Mouse (Mus musculus) lung, postnatal 4 days (tissue): ENCODE measurements around the gene Pnldc1.
"Not testable (repeated sequence)": the region's sequence is repeated elsewhere in the genome, so short reads cannot be mapped to it uniquely, and the experiment has no call there.

Source experiments
- DNase-seq, 2 experiments: peaks; one replicate each; pipeline ENCODE4 v3.0.0; 2021

Gene Pnldc1

GRCm38 (mm10) chr17:12905810-12906209 is 4.2 kb downstream of the Pnldc1 start:
- DNase-seq = no peak

DNA sequence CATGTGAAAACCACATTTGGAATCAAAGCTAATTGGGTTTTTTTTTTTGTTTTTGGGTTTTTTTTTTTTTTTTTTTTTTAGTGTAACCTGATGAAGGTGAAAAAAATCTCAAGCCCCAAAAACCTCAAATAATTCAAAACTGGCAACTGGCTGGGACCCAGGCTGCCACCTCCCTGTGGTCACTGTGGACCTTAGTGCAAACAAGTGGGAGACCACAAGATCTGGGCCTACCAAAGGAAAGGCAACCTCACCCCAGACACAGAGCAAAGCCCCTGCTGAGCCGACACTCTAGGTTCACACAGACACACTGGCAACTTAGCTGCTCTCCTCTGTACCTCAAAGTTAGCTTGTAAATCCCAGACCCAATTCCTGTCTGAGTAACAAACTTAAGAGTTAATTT is 5.7 kb downstream of the Pnldc1 start:
- no peak for DNase-seq

- peak in 1 of 2 experiments; percentile 41 for DNase-seq
Measured at GRCm38 (mm10) chr17:12903372-12904333, 6.4 kb downstream of the Pnldc1 start.

DNA sequence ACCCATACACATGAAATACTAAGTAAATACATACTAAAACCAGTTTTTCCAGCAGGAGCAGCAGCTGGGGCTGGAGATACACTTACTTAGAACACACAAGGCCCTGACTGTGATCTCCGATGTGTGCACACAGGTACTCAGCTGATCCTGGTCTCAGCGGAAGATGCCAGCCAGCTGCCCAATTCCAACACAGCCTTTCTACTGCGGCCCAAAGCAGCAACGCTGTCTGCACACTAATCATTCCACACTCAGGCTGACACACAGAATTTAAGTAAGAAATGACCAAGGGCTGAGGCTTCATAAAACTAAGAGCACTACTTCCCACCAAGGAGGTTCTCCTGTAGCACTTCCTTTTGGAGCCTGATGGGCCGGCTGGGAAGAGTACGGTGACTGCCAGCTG is 7.7 kb downstream of the Pnldc1 start:
- no peak for DNase-seq

DNA sequence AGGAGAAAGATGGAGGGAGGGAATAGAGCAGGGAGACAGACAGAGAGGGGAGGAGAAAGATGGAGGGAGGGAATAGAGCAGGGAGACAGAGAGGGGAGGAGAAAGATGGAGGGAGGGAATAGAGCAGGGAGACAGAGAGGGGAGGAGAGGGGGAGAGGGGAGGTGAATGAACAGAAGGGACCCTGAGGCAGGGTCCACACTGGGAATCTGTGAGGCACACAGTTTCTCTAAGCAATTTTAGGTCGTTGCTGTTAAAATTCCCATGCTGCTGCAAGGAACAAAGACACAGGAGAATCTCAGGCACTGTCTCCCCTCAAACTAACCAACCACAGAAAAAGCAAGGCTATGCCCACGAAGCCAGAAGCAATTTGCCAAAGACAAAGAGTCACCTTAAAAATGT is 11.4 kb downstream of the Pnldc1 start:
- DNase-seq = not testable (repeated sequence)

GRCm38 (mm10) chr17:12897674-12898073 is 12.4 kb downstream of the Pnldc1 start:
- no peak for DNase-seq

DNA sequence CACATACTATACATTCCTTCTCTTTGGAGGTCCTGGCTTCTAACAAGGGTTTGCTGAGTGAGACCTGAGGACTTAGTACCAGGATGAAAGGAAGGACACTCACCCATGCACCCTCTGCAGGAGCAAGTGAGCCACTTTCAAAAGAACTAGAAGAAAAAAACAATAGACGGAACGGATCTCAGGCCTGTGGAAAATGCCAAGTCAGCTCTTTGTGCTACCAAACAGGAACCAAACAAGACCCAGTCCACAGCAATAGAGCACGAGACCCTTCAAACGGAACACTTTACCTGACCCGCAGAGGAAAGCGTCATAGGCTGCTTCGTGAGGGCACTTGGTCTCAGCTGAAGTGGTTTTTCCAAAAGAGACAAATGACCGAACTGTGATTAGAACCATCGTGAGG is 18.0 kb downstream of the Pnldc1 start:
- no peak for DNase-seq

DNA sequence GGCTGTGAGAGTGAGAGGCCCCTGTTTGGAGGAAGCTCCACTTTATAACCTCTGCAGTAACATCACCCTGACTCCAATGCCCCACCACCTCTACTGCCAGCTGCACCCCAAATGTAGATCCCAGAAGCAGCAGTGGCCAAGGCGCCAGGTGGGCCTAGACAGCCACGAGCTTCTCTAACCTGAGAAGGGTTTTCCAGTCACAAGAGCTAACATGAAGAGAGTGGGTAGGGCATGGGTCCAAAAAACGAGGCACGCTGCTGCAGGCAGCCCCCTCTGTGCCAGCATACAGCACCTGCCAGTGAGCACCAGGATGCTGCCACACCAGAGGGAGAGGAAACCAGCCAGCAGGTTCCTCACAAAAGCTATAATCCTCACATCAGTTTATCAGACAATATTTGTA is 19.0 kb downstream of the Pnldc1 start:
- no peak for DNase-seq

DNA sequence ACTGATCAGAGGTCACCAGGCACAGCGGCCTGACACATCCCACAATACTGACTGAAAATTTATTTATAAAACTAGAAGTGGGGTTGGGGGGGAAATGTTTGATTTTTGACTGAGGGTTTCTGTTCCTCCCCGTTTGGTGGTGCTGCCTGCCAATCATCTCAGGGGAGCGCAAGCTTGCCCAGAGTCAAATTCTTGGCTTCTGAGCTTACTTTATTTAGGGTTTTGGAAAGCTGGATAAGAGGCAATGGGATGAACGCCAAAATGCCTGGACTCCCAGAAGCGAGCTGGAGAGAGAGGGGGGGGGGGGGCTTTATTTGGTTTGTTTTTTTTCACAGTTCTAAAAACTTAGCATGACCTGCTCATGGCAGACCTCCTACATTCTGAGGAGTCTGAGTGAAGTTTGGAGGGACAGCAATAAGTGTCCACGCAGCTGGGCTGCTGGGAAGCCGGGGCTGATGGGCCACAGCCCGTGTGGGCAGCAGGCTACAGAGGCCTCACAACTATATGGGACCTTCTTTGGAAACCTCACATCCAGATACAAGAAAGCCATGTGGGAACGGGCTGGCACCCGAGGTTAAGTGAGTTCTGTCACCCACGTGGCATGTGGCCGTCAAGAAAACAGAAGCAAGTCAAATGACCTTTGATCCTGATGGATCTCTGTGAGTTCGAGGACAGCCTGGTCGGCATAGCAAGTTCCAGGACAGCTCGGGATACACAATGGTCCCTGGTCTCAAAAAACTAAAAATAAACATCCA is 22.8 kb downstream of the Pnldc1 start:
- peak in 1 of 2 experiments; percentile 37 for DNase-seq

DNA sequence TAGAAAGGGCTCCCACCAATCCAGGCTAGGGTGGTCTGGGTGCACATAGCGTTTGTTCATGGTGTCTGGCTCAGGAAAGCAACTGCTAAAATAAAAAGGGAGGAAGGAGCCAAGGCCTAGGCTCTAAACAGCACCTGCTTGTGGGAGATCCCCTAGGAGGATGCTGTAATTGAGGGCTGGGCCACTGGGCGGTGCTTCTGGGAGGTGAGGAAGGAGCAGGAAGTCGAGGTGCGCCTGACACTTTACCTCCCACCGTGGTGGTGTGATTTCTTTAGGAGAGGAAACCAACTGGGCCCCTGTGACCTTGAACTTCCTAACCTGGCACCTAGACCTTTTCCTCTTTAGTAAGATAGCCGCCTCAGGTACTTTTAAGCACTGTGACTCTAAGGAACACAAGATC is 23.4 kb downstream of the Pnldc1 start:
- DNase-seq = peak in 1 of 2 experiments; percentile 25

- DNase-seq = no peak
Measured at GRCm38 (mm10) chr17:12881216-12881615, 28.8 kb downstream of the Pnldc1 start.

GRCm38 (mm10) chr17:12880178-12880577 is 29.9 kb downstream of the Pnldc1 start:
- peak; percentile 72 to 87 for DNase-seq

DNA sequence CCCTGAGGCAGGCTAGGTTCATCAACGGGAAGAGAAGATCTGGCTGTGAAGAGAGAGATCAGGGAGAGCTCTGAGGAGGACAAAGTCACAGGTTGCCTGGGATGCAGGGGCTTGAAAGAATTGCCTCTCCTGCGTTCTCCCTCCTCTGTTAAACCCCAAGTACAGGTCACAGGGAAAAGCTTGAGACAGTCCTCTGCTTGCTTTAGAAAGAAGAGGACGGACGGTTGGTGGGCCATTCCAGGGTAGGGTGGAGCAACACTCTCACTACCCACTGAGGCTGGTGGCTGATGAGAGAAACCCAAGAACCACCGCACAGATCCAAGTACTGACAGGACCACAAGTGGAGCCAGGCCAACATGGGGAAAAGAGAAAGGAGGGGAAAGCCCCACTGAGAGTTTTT is 34.3 kb downstream of the Pnldc1 start, which contains the start of gene Mrgprh:
Gene Mrgprh (plus strand): TSS at position 301 of the 400 bp plus-strand sequence.
- DNase-seq = no peak

DNA sequence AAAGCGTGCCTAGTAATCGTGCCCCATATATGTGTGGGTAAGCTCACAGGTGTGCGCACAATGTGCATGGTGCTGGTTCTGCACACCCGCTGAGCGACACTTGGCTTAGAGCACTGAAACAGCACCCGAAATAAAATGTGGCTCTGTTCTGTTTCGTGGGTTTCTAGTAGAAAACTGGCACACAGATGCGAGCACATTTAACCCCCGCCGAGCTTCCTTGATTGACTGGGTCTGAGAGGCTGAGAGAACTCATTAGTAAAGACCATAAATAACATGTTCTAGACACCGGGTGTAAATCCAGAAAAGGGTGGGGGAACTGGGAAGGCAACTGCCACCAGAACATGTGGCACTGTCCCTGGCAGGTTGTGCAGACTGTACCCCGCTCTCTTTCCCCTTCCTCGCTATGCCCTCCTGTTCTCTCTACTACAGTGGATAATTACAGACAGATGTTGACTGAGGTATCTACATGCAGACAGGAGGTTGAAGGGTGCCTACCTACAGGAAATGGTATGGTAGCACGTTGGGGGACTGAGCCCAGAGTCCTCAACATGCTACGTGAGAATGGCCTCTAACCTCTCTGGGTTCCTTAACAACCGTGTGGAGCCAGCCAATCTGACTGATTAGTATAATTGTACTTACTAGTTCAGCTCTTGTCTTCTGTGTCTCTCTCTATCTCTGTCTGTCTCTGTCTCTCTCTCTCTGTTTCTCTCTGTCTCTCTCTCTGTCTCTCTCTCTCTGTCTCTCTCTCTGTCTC is 37.6 kb downstream of the Pnldc1 start:
- no peak for DNase-seq

DNA sequence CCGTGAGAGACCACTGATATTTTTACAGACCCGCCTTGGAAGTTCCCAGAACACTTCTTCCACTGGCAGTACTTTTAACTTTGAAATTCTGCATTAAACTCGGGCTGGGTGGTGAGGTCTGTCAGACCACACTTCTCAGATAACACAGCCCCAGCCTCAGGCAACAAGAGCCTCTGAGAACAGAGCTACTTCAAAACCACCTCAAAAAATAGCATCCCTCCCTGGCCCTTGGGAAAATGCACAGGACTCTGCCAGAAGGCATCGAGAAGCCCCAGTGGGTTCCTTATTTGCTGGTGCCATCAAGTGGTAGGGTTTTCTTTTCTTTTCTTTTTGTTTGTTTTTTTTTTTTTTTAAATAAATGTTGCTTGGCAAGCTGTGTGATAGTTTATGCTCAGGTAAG is 41.4 kb downstream of the Pnldc1 start:
- DNase-seq = no peak

GRCm38 (mm10) chr17:12868043-12868442 is 42.0 kb downstream of the Pnldc1 start, which contains the start of gene Mas1:
Gene Mas1, minus strand, starts transcription at chr17:12868143.
- no peak for DNase-seq

DNA sequence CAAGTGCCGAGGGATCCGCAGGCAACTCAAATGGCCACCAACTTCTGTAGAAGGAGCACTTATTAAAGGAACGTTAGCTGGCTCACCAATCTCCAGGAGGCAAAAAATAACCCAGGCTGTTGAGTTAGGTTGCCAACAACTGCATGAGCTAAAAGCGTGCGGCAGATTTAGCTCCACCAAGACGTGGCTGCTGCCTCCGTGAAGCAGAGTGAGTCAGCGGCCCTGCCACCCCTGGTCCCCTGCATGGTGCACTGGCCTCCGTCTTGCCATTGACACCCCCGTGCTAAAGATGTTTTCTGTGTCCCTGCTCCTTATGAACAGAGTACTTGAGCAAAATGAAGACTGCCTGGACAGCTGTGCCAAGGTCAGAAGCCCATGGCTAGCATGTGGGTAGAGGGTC is 43.2 kb downstream of the Pnldc1 start:
- DNase-seq = no peak

DNA sequence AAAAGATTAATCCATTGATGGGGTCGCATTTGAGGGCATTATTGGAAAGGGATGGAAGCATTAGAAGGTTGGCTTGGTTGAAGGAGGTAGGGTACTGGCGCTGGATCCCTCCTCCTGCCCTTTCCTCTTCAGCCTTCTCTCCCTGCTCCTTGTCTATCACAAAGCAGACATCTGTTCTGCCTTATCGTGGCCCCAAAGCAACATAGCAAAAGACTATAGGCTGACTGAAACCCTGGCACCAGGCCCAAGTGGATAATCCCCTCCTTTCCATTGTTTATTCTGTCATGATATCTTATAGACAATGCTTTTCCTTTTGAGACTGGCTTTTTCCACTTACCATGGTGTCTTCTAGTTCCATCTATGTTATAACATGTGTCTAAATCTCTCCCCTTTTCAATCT is 44.6 kb downstream of the Pnldc1 start:
- DNase-seq = no peak

- DNase-seq = no peak
Measured at GRCm38 (mm10) chr17:12864111-12864510, 45.9 kb downstream of the Pnldc1 start.

GRCm38 (mm10) chr17:12859006-12859520 is 51.0 kb downstream of the Pnldc1 start:
- no peak for DNase-seq

DNA sequence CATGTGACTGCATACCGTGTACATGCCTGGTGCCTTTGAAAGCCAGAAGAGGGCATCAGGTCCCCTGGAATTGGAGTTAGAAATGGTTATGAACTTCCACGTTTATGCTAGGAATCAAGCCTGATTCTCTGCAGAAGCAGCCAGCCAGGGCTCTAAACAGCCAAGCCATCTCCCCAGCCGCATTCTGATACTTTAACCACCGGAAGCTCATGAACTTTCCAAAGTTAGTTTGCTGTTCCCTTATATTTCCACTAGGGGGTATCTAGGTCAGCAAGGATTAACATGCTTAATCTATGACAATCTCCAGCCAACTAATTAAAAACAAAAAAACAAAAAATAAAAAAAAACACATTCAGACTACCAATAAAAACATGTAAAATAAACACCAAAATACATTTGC is 52.0 kb downstream of the Pnldc1 start:
- DNase-seq = no peak

GRCm38 (mm10) chr17:12857395-12857794 is 52.6 kb downstream of the Pnldc1 start:
- no peak for DNase-seq

DNA sequence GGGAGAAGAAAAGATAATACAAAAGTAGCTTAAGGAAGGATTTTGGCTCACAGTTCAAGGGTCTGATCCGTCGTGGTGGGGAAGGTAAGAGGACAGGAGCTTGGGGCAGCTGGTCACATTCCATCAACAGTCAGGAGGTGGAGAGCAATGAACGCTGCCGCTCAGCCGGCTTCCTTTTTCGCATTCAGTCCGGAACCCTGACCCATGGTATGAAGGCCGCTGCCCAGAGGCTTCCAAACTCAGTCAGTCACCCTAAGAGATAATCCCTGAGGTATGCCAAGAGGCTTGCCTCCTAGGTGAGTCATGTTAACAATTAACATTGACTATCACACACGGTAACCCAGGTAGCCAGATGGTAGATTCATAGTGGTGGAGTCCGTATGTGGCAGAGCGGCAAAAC is 55.6 kb downstream of the Pnldc1 start:
- no peak for DNase-seq
